Mouse (Mus musculus): Measurements from ENCODE around the gene Nrde2.

DNA sequence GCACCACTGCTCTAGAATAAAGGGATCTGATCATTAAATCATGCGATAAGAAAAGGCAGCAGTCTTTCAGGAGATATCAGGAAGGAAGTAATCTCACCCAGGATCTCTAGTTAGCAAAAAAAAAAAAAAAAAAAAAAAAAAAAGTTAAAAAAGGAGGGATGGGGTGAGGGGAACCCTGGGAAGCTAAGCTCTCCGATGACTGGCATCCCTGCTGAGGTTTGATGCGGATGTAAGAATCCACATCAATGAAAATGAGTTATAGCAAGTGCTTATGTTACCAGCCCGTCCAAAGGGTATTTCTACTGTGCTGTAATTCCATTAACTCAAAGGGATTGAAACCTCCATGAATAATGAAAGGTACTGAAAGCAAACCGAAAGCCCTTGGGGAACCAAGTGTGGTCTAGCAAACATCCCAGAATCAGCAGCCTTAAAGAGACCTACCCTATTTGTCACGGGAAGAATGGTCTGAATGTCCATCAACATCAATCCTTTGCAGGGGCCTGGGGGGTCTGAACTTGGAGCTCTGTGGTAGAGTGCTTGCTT, 19.5 kb upstream of the Nrde2 start:
- no peak for TF ChIP-seq CTCF (IDR thresholded peaks at IDR 0.05; ENCODE audit: low read depth)
- no peak for TF ChIP-seq EP300 (IDR thresholded peaks at IDR 0.05; ENCODE audit: low read depth)

Data from heart, postnatal 0 days (tissue).